Mouse (Mus musculus) neural tube, embryonic 14.5 days (tissue): ENCODE results near the gene Fzd5. TPM values are rescaled to one million over a fixed set of nuclear protein-coding genes. Genes with fewer than 3 reads are reported as not detected.

ENCODE experiments used
- ATAC-seq: fragments of 200-750 bp; cut with Nextera tagmentation; 2 replicates; pipeline ENCODE4 v1.8.0; 2017; ENCODE audit warnings: low read depth, mild to moderate bottlenecking, moderate TSS enrichment, moderate library complexity
- H3K27ac ChIP-seq: fragments of 300-500 bp; sonication (generic); 2 replicates; pipeline ENCODE4 v1.5.1; 2014; ENCODE audit warnings: low read depth, mild to moderate bottlenecking, control low read depth, low read length, moderate library complexity, mixed read lengths
- H3K27me3 ChIP-seq: fragments of 300-500 bp; sonication (generic); 2 replicates; pipeline ENCODE4 v1.6.1; 2014; ENCODE audit warnings: low read length; ENCODE audit not compliant: control insufficient read depth, insufficient read depth
- H3K36me3 ChIP-seq: fragments of 300-500 bp; sonication (generic); 2 replicates; pipeline ENCODE4 v1.6.1; 2014; ENCODE audit warnings: low read length, mixed read lengths; ENCODE audit not compliant: control insufficient read depth, insufficient read depth
- H3K4me1 ChIP-seq: fragments of 300-500 bp; sonication (generic); 2 replicates; pipeline ENCODE4 v1.6.1; 2014; ENCODE audit warnings: low read length; ENCODE audit not compliant: control insufficient read depth, insufficient read depth
- H3K4me2 ChIP-seq: fragments of 300-500 bp; sonication (generic); 2 replicates; pipeline ENCODE4 v1.6.1; 2014; ENCODE audit warnings: mild to moderate bottlenecking, low read depth, low read length, control low read depth
- H3K4me3 ChIP-seq: fragments of 300-500 bp; sonication (generic); 2 replicates; pipeline ENCODE4 v1.5.1; 2014; ENCODE audit warnings: low read depth, low read length, control low read depth, mixed read lengths
- H3K9ac ChIP-seq: fragments of 300-500 bp; sonication (generic); replicated peaks from 2 replicates; pipeline ENCODE4 v1.6.1; 2014; ENCODE audit warnings: low read depth, mild to moderate bottlenecking, control low read depth, low read length, mixed read lengths
- H3K9me3 ChIP-seq: fragments of 300-500 bp; sonication (generic); 2 replicates; pipeline ENCODE4 v1.6.1; 2016; ENCODE audit warnings: low read length; ENCODE audit not compliant: control insufficient read depth
- WGBS: fragments of 180-500 bp; shearing (Covaris S2); extraction: QIAGEN DNeasy Blood & Tissue Kit; methylation state at CpG from one replicate; pipeline ENCODE4 v1.1.7; 2014; 5-methylcytosine and 5-hydroxymethylcytosine counted together
- polyA plus RNA-seq: library from polyadenylated mRNA; unstranded; fragments of >200 nt; fragmentation: Nextera tagmentation; extraction: Ambion mirVana; gene quantifications from 2 replicates; pipeline ENCODE4 v1.2.1, GENCODE M21; 2014

Fzd5 gene
- polyA plus RNA-seq, 1 experiment from 2014 or later: 0.08 TPM

GRCm38 (mm10) chr1:64721034-64721587 is 16.4 kb downstream of the Fzd5 start:
- Histone ChIP-seq H3K4me1 (no peaks in the 10 kb centered on the region; the same call in 1 of the 2 replicates), H3K9me3 (no peaks in the 10 kb centered on the region), H3K9ac (no peak overlapping the region), H3K36me3 (0 out of 2 replicates have a peak, but pooled peaks cover 3% of the 10 kb centered on the region), H3K27ac (no peak overlapping the region), H3K4me3 (no peak overlapping the region), H3K27me3 (no peaks in the 10 kb centered on the region), H3K4me2 (no peak overlapping the region)
- no peak for ATAC-seq
- 46% methylated on average over 10 of the region's 10 CpGs for WGBS

GRCm38 (mm10) chr1:64717504-64717903 is 20.0 kb downstream of the Fzd5 start:
- no peaks in the 10 kb centered on the region for H3K9me3 ChIP-seq
- H3K4me2 ChIP-seq: no peak overlapping the region
- no peaks in the 10 kb centered on the region for H3K27me3 ChIP-seq
- peak; percentile 91; the same call in 1 of the 2 replicates for ATAC-seq
- no peak overlapping the region for H3K27ac ChIP-seq
- H3K9ac ChIP-seq: no peak overlapping the region
- H3K4me1 ChIP-seq: no peaks in the 10 kb centered on the region; the same call in 1 of the 2 replicates
- 0 out of 2 replicates have a peak, but pooled peaks cover 2% of the 10 kb centered on the region for H3K36me3 ChIP-seq
- no peak overlapping the region for H3K4me3 ChIP-seq

GRCm38 (mm10) chr1:64716589-64717304 is 20.8 kb downstream of the Fzd5 start:
- H3K9me3 ChIP-seq: no peaks in the 10 kb centered on the region
- no peak overlapping the region for H3K4me3 ChIP-seq
- 97% methylated on average over 7 of the region's 7 CpGs for whole genome bisulfite sequencing
- H3K4me2 ChIP-seq: no peak overlapping the region
- H3K36me3 ChIP-seq: 0 out of 2 replicates have a peak, but pooled peaks cover 2% of the 10 kb centered on the region
- no peak overlapping the region for H3K27ac ChIP-seq
- no peak overlapping the region for H3K9ac ChIP-seq
- no peaks in the 10 kb centered on the region for H3K27me3 ChIP-seq
- H3K4me1 ChIP-seq: no peaks in the 10 kb centered on the region; the same call in 1 of the 2 replicates
- ATAC-seq: no peak

- 0 out of 2 replicates have a peak, but pooled peaks cover 2% of the 10 kb centered on the region for H3K36me3 ChIP-seq
- H3K9me3 ChIP-seq: no peaks in the 10 kb centered on the region
- no peak overlapping the region for H3K9ac ChIP-seq
- H3K4me1 ChIP-seq: no peaks in the 10 kb centered on the region
- no peak overlapping the region for H3K4me2 ChIP-seq
- H3K4me3 ChIP-seq: no peak overlapping the region
- ATAC-seq: no peak
- 83% methylated on average over 2 of the region's 2 CpGs for WGBS
- H3K27ac ChIP-seq: no peak overlapping the region
- no peaks in the 10 kb centered on the region for H3K27me3 ChIP-seq
Measured at GRCm38 (mm10) chr1:64715458-64715857, 22.1 kb downstream of the Fzd5 start.

- Histone ChIP-seq H3K9ac (no peak overlapping the region), H3K4me1 (no peaks in the 10 kb centered on the region), H3K9me3 (no peaks in the 10 kb centered on the region), H3K27me3 (no peaks in the 10 kb centered on the region), H3K27ac (no peak overlapping the region), H3K4me2 (no peak overlapping the region), H3K4me3 (no peak overlapping the region), H3K36me3 (0 out of 2 replicates have a peak, but pooled peaks cover 2% of the 10 kb centered on the region)
- ATAC-seq: no peak
- WGBS: 87% methylated on average over 14 of the region's 14 CpGs
Measured at GRCm38 (mm10) chr1:64712006-64712760, 25.4 kb downstream of the Fzd5 start.

- ATAC-seq: no peak
- Histone ChIP-seq H3K4me1 (no peaks in the 10 kb centered on the region), H3K27ac (no peak overlapping the region), H3K4me3 (no peak overlapping the region), H3K9ac (no peak overlapping the region), H3K4me2 (no peak overlapping the region), H3K9me3 (no peaks in the 10 kb centered on the region), H3K27me3 (no peaks in the 10 kb centered on the region), H3K36me3 (0 out of 2 replicates have a peak, but pooled peaks cover 2% of the 10 kb centered on the region)
- WGBS: 12% methylated on average over 2 of the region's 2 CpGs
Measured at GRCm38 (mm10) chr1:64709891-64710290, 27.7 kb downstream of the Fzd5 start.

- Histone ChIP-seq H3K4me3 (no peak overlapping the region), H3K4me2 (no peak overlapping the region), H3K27ac (no peak overlapping the region), H3K4me1 (no peaks in the 10 kb centered on the region), H3K9me3 (no peaks in the 10 kb centered on the region), H3K27me3 (no peaks in the 10 kb centered on the region), H3K36me3 (no peaks in the 10 kb centered on the region; the same call in 1 of the 2 replicates), H3K9ac (no peak overlapping the region)
- 92% methylated on average over 2 of the region's 2 CpGs for WGBS
- ATAC-seq: no peak
Measured at GRCm38 (mm10) chr1:64706610-64707009, 30.9 kb downstream of the Fzd5 start.

- Histone ChIP-seq H3K9me3 (no peaks in the 10 kb centered on the region), H3K4me2 (no peak overlapping the region), H3K4me1 (no peaks in the 10 kb centered on the region), H3K4me3 (no peak overlapping the region), H3K9ac (no peak overlapping the region), H3K36me3 (no peaks in the 10 kb centered on the region; the same call in 1 of the 2 replicates), H3K27ac (no peak overlapping the region), H3K27me3 (no peaks in the 10 kb centered on the region)
- 51% methylated on average over 6 of the region's 6 CpGs for WGBS
- ATAC-seq: no peak
Measured at GRCm38 (mm10) chr1:64705230-64705629, 32.3 kb downstream of the Fzd5 start.

- Histone ChIP-seq H3K27me3 (no peaks in the 10 kb centered on the region), H3K4me3 (no peak overlapping the region), H3K9ac (no peak overlapping the region), H3K4me2 (no peak overlapping the region), H3K4me1 (no peaks in the 10 kb centered on the region), H3K36me3 (no peaks in the 10 kb centered on the region; the same call in 1 of the 2 replicates), H3K27ac (no peak overlapping the region), H3K9me3 (no peaks in the 10 kb centered on the region)
- ATAC-seq: no peak
- WGBS: 91% methylated on average over 3 of the region's 3 CpGs
Measured at GRCm38 (mm10) chr1:64701780-64702179, 35.8 kb downstream of the Fzd5 start.
